Mouse (Mus musculus): Measurements from ENCODE around the gene Ero1l.

DNA sequence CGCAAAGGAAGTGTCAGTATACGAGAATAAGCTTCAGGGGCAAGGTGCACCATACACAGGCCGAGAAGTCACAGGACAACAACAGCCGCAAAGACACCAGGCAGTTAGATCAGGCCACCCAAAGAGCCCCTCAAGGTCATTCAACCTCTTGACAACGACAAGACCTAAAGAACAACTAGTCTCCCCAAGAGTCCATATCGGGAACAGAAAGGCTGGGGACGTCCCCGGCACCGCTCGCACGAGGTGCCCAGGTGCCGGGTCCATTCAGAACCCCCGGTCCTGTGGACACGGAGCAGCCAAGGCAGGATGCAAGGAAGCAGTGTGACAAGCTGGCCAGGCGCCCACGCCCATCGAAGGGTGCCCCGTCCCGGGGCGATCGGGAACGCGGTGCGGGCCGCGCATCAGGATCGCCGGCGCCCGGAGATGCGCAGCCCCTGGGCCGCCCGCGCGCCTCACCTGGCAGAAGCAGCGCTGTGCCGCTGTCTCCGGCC is 605 bp downstream of the Ero1l start:
- TF ChIP-seq POLR2A (IDR thresholded peaks at IDR 0.05; ENCODE audit: insufficient read depth, low read depth, low read length) (no peak), CTCF (IDR thresholded peaks at IDR 0.05) (no peak), EP300 (IDR thresholded peaks at IDR 0.05; ENCODE audit: insufficient read depth, low read depth, low read length) (no peak)
